Mouse (Mus musculus) embryo, embryonic 11 days (tissue): ENCODE results near the gene Atox1.

ENCODE experiments used
- DNase-seq: peaks from one replicate; pipeline ENCODE4 v3.0.0-alpha.2; 2015

Atox1 gene

DNA sequence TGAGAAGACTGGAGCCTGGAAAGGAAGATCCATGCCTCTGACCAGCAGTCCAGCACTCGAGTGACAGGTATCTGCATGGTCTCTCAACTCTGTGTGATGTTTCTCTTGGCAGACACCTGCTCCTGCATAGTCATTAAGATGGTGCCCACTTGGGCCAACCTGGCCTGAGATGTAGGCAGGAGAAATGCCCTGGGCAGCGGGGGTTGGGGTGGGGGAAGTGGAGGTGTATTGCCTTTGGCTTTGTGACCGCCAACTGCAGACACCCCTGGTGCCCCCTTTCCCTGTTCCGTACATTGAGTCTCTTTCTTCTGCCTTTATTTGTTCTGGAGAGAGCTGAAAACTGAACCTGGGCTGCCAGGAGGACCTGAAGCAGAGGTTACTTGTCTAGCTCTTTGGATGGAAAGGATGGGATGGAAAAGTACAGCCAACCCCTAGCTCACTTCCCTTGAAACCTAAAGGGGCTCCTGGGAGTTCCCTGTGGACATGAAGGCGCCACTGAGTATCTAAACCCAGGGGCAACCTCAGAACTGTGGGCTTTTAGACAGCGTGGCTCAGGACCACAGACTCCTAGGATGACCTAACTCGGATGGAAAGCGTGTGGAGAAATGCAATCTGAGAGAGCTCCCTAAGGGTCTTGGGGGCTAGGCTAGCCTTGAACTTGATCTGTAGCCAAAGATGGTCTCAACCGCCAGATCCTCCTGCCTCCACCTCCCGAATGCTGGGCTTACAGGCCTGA, 48.2 kb downstream of the Atox1 start:
- no peak for DNase-seq

GRCm38 (mm10) chr11:55412034-55412433, 49.0 kb downstream of the Atox1 start:
- no peak for DNase-seq

DNA sequence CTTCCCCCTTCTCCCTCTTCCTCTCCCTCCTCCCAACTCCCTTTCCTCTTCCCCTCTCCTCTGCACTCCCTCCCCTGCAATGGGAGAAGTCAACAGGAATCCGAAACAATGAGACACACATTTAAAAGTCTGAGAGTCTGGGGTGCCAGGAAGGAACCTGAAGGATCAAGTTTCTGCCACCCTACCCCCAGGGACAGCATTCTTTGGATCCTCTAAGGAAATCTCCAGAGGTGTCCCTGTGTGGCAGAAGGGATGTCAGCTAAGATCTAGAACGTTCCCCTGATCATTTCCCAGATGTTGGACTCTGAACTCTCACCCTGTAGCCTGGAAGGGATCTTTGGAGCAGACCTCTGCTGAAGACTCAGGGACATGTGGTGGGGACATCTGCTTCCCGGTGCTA, 50.5 kb downstream of the Atox1 start:
- DNase-seq: no peak

DNA sequence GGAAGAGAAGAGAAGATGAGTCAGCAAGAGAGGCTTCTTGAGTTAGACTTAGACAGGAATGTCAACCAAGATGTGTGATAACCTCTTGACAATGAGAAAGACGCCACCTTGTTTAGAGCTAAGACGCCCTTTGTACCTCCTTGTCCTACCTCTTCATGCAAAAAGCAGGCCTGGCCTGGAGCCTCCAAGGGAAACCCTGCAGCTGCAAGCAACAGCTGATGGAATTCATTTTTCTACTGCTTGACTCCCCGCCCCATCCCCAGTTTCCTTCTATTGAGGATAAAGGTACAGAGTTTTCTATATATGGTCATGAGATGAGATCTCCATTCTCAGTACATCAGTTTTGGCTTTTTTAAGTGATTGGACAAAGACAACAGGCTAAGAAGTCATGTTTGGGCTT, 51.0 kb downstream of the Atox1 start:
- DNase-seq: no peak

GRCm38 (mm10) chr11:55407133-55407532, 53.9 kb downstream of the Atox1 start:
- no peak for DNase-seq

GRCm38 (mm10) chr11:55405601-55406469, 55.2 kb downstream of the Atox1 start:
- DNase-seq: peak; percentile 21

- no peak for DNase-seq
Observed at GRCm38 (mm10) chr11:55404659-55405457, 56.2 kb downstream of the Atox1 start.

GRCm38 (mm10) chr11:55400863-55401262, 60.2 kb downstream of the Atox1 start:
- DNase-seq: no peak

DNA sequence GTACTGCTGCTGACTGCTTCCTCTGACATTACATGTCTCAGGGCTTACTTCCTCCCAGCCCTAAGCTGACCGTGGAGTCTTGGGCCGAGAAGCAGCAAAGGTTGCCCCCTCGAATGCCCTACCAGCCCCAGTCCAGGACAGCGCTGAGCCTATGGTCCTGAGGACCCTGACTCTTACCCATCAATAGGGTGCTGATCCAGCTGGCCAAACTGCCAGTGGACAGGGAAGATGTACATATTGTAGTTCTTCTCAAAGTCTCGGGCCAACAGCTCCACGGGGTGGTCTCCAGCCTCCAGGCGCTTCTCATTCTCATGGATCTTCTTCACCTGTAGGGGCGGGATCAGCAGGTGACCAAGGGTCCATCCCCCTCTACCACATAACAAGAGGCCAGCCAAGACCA, 62.7 kb downstream of the Atox1 start:
- no peak for DNase-seq

DNA sequence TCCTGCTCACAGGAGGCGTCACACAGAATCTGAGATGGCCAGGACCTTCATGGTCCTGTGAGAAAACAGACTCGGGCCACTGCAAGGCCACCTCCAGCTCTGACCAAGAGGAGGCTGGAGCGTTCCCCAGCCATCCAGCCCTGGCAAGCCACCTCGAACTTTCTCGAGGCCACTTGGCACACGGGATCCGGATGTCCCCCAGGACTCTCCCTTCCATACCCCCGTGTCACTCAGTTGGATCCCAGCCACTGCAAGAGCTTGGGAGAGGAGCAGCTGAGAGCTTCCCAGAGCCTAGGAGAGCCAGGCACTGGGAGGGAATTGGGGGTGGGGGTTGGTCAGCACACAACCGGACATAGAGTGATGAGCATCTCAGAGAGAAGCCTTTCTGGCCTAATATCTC, 63.6 kb downstream of the Atox1 start:
- no peak for DNase-seq

GRCm38 (mm10) chr11:55397036-55397435, 64.0 kb downstream of the Atox1 start:
- DNase-seq: no peak
